Mouse (Mus musculus): ENCODE results near the gene Jph3.

Jph3 gene

DNA sequence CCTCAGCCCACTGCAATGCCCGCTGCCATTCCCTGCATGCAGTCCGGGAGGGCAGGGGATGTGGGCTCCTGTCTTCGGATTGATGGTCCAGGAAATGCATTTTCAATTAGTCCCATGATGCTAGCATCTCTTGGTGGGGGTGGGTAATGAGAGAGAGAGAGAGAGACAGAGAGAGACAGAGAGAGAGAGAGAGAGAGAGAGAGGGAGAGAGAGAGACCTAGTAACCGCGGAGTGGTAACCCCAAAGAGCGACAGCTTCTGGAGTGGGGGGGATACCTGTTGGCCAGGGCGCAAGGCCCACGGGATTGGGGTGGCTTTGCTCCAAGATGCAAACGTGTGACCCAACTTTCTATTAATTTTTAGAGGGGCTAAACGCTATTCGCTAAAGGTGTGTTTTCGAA lies at the start of gene Jph3:
Jph3 (plus strand) TSS at position 301 of the 400 bp plus-strand sequence.
- no peak for DNase-seq

DNA sequence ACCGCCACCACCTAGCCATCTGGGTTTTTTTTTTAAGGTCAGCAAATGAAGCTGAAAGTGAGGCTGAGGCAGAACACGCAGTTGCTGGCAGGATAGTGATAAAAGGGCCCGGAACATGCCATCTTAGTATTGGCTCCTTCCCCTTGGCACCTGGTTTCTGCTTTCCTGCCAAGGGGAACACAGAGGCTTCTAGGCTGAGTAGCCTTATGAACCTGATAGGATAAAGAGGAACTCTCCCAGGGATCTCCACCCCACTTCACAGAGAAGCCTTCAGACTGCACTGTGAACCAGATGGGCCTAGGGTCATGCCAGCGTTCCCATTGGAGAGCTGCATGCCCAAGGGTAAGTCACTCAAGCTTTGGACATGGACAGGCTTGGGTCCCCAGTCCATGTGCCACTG lies 48.5 kb upstream of the Jph3 start:
- DNase-seq = no peak

DNA sequence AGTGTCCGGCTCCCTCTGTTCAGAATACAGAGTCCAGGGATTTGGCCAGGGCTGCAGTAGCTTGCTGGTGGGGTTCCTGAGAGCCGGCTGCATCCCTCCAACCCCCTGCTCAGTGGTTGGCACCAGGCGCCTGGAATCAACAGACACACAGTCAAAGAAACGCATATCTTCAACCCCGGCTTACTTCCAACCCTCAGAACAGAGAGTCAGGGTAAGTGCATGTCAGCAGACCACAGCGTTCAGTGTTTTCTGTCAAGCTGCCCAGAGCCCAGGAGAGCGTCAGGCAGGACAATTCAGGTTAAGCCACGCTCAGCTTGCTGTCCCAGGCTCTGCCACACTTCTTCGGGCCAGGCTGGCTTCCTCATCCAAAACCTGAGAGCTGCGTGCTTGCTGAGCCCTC lies 48.0 kb upstream of the Jph3 start:
- DNase-seq = no peak

DNA sequence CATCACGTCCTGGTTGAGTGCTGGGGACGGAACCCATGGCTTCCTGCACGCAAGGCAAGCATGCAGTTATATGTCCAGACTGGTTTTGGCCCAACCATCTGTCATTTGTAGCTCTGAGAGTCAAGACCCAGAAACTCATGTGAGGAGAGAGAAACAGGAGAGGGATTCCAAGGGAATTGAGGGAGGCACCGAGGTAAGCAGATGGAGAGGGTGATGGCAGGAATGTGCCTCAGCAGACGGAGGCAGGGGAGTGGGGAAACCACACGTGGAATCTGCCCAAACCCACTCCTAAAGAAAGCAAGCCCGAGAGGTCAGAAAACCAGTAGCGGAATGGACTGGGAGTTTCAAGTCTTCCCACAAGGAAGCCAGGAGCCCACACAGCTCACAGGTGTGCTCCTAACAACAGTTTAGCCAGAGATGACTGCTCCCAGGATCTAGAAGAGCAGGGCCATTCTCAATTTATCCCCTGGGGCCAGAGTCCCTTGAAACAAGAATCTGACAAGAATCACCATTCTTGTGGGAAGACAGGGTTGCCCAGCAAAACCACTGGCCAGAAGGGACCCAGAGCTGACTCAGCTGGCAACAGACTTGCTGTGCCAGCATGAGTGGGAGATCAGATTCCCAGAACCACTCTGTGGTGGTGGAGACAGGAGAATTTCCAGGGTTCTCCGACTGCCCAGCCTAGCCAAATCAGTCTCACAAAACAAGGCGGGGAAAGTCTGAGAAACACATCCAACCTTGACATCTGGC lies 46.2 kb upstream of the Jph3 start:
- no peak for DNase-seq

DNA sequence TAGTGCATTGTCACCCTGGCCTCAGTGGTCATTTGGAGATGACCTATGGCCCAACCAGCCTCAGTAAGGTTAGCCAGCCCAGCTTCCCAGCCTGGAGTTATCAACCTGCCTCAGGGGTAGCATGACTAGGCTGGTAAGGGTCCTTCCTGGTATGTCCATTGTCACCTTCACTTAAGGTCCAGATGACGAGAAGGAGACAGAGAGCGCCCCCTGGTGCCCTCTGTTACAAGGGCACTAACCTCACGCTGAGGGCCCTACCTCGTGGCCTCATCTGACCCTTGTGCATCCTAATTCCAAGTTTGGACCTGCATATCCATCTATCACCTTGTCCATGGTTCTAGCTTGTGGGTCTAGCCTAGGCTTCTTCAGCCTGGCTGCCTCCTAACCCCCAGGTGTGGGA lies 44.0 kb upstream of the Jph3 start:
- DNase-seq = peak; percentile 65

DNA sequence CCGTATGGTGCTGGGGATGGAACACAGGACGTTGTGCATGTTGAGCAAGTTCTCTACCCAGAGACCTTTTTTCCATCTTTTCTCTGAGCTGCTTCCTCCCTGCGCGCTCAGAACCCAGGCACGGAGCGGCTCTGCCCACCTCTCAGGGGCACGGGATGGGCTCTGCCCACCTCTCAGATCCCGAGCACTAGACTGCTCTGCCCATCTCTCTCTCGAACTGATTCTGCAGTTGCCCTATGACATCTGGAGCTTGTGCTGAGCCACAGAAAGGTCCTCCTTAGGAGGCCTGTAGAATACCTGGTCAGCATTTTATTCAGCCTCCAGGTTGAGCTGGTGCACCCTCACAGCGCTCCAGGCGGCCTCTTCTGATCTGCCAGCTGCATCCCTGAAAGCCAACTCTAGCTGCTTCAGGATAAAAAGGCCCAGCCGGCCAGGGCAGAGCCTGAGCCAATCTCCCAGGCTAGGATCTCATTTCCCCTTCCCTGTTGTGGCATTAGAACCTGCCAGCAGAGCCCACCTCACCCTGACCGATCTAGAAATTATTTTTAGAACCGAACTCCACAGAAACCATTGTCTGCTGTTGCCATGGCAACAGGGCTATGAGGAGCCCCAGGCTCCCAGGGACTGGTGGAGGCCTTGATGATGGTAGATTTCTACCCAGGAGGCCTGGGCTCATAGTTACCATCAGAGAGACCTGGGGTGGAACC lies 41.8 kb upstream of the Jph3 start:
- no peak for DNase-seq

DNA sequence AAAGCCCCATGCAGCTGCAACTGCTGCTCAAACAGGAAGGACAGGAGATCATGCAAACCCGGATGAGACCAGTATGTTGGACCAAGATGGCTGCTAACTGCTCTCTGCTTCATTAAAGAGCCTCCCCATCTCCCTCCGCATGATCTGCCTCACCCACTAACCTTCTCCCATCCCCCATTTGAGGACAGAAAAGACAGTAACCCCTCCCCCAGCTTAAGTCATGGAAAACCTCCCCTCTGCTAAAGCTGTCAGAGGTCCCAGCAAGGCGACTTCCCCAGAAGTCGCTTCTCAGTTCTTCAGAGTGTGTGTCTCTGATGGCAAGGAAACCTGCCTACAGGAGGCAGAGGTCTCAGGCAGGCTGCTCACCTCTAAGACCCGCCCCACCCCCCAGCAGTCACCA lies 40.9 kb upstream of the Jph3 start:
- DNase-seq = no peak

DNA sequence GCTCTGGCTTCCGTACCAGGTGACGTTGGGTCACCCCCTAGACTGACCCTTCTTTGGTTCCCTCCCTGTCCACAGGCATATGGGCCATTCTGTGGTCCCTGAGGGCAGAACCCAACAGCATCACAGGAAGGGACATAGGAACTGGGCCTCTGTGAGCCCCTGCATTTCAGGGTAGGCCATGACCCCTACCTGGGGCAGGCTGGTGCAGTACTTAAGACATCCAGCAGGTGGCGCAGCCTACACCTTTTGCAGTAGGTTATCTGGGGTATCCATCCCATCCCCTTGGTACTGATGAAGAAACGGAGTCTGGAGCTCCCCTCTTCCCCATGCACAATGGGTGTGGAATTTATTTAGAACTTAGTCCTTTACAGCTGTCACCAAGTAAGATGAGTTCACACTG lies 35.0 kb upstream of the Jph3 start:
- DNase-seq = peak; percentile 81

DNA sequence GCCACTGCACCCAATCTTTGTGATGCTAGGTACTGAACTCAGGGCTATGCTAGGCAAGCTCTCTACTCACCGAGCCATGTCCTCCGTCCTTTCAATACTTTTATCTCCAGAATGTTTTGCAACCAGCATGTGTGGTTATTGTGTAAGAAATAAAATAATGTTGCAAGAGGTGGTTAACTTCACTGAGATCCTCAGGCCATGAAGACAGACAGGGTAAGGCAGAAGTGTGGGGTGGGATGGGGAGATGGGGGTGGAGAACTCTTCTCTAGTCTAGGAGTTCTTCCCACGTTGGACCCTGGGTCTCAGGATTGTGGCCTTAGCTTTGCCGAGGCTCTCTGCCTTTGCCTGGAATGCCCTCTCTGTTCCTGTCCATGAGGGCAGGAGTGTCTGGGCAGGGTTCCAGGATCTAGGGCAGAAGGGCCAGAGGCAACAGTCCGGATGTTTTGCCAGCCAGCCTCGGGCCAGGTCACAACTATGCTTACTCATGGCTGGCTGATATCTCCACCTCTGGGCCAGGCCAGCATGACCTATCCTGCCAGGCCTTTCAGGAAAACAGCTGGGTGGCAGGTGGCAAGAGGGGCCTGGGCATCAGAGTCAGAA lies 33.7 kb upstream of the Jph3 start:
- no peak for DNase-seq

DNA sequence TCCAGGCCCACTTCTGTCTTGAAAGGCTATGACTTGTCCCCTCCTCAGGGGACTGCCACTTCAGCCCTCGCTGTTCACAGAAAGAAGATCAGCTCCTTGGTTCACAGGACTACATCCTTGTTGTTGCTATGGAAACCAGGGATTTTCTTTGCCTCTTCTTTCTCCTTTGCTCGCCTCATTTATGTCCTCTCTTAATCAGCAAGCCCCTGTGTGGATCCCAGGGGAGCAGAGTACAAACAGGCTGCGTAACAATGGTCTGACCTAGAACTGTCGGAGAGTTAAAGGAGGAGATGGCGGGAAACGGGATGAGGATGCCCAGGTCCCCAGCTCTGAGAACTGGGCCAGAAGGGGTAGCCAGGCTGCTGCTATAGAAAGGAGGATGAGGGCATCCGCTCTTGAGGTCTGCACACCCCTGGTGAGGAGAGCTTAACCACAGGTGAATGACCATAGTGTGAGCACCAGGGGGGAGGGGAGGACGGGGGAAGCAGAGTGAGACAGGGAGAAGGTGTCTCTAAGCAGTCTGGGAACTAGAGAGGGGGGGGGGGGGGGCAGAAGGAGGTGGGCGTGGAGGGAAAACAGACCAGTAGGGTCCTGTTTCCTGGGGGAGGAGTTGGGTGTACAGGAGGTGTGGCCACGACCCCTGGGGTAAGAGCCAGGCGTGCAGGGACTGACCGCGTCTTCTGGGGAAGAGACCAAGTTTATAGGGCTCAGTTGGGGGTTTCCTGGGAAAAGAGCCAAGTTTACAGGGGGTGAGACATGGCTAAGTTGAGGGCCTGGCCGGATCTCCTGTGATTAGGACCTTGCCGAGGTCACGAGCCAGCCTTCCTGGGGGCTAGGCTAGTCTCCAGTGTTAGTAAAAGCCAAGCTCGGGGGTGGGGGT lies 31.4 kb upstream of the Jph3 start:
- no peak for DNase-seq

DNA sequence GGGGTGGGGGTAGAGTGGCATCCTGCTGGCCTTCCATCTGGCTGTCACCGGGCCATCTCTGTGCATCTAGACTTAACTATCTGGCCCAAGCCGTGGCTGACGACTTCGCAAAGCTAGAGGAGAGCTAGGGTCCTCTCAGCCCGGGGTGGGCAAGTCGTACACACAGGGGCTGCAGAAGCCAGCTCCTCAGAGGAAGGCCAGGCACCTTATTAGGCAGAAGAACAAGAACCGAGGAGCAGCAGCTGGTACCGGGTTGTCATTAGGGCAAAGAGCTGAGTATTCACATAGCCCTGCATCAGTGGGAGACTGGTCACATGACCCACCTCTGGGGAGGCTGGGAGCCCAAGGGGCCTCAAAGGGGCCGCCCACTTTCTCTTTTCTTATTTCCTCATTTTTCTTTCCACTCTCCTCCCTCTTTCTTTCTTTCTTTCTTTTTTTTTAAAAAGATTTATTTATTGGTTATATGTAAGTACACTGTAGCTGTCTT lies 30.8 kb upstream of the Jph3 start:
- no peak for DNase-seq

DNA sequence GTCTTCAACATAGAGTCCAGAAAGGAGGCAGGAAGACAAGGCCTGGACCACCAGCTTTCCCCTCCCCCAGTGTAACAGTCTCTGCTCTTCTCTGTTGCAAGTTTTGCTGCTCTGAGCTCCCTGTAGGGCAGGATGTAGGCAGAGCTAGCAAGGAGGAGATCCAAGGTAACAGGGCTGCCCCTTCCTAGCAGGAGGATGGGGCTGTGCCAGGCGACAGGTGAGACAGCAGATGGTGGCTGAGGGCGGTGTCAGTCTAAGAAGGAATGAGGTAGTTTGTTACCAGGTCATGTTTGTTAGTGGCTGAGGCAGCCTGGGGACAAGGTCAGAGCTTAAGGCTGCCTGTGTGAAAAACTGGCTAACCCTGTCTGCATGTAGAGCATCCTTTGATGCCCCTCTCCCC lies 29.5 kb upstream of the Jph3 start:
- no peak for DNase-seq

DNA sequence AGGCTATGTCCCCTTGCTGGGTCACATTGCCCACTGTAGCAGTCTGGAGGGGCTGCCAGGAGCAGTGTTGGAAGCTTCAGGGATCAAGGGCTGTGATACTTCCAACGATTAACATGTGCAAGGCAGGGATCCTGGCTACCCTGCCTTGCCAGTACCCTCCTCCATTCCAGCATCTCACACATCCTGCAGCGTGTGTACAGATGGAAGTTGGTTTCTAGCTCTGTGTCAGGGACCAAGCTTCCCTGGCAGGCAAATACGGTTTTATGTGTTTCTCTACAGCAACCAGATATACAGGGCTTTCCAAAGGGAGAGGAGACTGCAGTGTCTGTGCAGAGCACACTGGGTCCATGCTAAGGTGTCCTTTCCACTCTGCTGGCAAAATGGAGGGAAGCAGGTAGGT lies 24.2 kb upstream of the Jph3 start:
- DNase-seq = no peak

DNA sequence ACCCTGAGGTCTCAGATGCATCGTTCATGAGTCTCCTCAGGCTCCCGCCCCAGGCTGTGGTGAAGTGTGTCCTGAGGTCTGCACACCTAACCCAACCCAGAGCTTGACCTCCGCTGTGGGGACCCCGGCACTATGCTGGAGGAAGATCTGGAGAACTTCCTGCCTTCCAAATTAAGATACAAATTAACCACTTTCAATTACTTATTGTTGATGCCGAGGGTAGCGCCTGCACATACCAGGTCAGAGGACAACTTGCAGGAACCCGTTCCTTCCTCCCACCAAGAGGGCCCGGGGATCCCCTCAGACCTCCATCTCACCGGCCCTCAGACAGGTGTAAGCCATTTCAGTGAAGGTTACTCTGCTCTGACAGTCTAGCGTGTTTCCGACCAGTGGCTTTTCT lies 22.5 kb upstream of the Jph3 start:
- DNase-seq = no peak

DNA sequence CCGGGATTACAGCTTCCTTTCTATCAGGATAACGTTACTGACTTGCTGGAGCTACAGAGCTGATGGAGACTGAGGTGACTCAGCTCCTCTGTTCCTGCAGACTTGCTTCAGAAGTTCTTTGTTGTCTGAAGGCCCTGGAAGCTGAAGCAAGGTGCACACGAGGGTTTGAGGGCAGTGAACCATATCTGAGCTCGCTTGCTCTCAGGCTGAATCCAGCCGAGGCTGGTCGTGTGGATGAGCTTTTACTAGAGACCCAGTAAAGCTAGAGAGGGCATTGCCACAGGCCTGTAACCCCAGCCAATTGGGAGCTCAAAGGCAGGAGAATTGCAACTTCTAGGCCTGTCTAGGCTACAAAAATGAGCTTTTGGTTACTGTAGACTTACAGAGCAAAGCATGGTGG lies 21.0 kb upstream of the Jph3 start:
- no peak for DNase-seq

DNA sequence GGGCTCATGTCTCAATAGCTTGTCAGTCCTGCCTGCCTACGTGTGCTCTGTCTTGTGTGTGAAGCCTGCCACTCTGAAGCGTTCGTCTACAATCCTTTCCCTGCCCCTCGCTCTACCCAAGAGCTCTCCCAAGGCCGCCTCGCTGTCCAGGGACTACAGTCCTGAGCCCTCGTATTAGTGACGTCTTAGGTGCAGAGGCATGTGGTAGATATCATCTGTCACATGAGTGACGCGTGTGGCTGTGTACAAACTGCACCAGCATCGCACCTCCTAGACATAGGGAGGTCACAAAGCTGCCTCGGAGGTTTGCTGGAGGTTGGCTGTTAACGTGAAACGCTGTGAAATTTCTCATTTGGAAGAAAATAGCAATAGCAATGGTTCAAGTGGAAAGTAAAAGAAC lies 11.9 kb upstream of the Jph3 start:
- no peak for DNase-seq

DNA sequence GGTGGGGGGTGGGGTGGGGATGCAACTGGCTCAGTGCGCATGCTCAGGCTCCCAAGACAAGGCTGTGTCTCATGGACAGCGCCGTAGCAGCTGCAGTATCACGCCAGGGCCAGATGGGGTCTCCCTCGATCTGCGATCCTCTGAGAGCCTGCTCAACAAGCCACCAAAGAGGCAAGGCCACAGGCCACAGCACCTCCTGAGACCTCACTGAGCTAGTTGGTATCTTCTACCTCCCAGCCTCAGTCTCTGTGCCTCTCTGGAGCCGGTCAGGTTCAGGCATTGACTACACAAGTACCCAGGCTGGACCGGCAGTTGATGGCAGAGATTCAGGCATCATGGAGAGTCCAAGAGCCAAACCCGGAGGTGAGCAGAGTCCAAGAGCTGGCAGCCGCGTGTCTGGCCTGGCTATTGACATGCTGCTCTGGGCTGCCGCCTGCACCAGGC lies 11.4 kb upstream of the Jph3 start:
- peak; percentile 63 for DNase-seq

DNA sequence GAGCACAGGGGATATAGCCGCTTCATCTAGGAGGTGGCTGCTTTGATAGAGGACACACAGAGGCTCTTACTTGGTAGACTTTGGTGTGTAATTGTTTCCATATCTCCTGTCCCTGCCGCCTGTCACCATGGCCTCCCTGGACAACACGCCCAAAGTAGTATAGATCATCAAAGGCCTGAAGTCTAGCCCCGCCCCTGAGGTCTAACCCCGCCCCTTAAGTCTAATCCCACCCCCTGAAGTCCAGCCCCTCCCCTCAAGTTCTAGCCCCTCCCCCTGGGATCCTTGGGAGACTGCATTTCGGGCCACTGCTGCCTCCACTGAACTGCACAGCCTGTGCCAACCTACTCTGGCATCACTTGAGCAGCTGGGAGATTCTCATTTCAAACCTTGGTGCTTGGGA lies 10.5 kb upstream of the Jph3 start:
- DNase-seq = no peak

DNA sequence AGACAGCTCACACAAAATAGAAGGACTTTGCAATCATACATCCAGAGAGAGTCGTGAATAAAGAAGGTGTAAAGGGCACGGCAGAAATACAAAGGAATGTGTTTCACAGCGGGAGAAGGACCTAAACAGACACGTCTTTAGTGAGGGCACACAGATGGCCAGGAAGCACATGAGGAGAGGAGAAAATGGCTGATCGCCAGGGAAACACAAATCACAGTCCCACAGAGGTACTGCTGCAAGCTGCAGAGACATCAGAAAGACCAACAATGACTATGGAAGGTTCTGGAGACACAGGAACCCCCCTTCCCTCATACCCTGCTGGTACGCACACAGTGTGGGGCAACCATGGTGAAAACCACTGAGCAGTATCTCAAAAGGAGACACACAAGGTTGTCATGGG lies 8.4 kb upstream of the Jph3 start:
- DNase-seq = no peak

DNA sequence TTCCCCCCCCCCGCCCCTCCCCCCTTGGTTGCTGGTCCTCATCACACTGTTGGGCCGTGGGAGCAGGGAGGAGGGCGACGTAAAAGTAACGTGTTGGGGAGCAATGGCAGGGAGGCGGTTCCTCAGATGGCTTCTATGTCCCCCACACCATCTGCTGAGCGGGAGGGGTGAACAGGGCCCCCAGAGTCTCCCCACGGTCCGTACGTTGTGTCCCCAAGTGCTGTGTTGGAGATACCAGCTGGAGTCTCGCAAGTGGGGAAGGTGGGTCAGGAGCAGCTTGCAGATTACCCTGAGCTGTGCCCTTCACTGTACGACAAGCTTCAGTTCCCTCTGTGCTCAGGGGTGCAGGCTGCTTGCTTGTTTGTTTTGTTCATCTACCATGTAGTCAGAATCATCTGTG lies 5.6 kb upstream of the Jph3 start:
- DNase-seq = no peak

DNA sequence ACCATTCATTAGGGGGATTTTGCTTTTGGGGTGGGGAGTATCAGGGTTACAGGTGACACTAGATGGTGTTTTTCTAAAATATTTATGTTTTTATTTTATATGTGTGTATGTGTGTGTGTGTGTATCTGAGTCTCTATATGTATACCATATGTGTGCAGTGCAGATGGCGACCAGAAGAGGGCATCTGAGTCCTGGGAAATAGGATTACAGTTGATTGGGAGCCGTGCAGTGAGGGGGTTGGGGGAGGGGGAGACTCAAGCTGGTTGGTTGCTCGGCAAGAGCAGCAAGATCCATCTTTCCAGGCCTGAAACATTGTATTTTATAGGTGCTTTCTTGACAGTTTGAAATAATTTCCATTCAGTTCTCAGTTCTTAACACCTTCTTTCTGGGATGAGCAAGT lies 2.3 kb upstream of the Jph3 start:
- DNase-seq = no peak

DNA sequence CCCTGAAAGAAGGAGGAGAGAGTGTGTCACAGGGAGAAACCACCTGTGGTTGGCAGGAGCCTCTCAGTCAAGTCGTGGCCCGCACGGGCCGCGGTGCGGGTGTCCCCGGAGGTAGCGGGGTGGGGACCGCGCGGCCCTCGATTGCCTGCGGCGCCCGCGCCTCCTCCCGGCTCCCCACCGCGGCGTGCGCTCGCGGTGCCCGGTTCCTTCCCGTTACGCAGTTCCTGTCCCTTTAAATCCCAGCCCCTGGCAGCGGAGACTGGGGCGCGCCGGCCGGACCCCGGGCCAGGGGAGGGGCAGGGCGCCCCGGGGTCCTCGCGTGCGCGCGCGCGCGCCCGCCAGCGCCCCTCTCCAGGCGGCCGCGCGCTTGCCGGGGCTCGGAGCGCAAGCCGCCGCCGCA lies 331 bp downstream of the Jph3 start:
- DNase-seq = no peak

DNA sequence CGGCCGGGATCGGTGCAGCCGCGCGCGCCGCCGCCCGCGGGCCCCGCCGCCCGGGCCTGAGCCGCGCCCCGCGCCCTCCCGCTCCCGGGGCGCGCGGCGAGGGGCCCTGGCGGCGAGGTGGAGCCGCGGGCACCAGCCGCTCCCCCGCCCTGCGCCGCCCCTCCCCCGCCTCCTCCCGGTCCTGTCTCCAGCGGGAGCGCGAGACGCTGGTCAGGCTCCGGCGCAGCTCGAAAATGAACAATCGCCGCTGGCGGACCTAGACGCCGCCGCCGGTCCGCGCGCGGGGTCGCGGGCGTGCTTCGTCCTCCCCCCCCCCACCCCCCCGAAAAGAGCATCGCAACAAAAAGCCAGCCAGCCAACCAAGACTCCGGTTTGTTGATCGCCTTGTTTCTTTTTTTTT lies 747 bp downstream of the Jph3 start:
- no peak for DNase-seq
